Mouse (Mus musculus): ENCODE results near the gene Rab17.

Gene Rab17

GRCm38 (mm10) chr1:90995916-90996315 is 26.5 kb upstream of the Rab17 start:
- no peak for DNase-seq (ENCODE audit: low read depth)

- DNase-seq (ENCODE audit: low read depth), result no peak
These were observed 11.9 kb upstream of the Rab17 start for GRCm38 (mm10) chr1:90981346-90981745.

DNA sequence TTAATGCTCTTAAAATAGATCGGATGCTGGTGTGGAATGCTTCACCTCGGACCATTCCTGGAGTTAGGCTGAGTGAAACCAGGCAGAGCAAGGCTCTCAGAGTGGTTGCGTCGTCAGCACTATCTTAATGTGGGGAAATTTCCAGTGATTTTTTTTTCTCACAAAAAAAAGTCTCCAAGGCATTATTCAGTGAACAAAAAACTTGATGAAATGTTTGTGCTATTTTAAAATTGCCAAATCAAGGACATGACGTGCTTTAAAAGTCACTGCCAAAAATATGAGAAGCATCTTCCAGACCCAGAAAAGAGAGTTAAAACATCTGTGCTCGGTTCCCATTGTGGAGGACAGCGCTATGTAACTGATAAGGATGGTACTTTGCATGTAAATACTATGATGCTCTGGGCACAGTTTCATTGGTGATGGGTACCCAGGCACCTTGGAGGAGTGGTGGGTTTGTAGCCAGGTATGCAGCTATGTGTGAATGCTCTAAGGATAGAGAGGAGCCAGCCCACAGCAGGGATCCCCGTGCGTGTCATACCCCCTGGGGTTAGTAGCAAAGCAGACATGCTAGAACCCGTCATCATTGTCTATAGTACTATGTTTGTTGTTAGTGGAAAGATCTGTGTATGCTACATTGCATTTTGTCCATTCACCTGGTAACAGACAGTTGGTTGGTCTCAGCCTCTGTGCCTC is 11.3 kb upstream of the Rab17 start:
- DNase-seq (ENCODE audit: low read depth), result no peak

DNA sequence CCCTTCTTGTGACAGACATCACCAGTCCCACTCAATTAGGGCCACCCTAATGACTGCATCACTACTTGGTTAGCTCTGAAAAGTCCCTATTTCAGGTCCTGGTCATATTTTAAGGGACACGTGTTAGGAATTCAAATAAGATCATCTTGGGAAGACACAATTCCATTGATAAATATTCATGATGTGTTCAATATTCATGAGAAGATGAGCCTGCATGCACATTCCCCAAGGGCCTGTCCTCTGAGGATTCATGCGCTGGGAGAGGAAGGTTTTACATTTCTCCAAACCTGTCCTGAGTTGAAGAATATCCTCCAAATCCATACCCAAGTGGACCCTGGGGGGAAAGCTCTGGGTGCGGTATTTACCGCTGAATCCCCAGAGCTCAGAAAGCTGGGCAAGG is 6.5 kb upstream of the Rab17 start:
- DNase-seq (ENCODE audit: low read depth), result no peak

GRCm38 (mm10) chr1:90974906-90975649 is 5.6 kb upstream of the Rab17 start:
- DNase-seq (ENCODE audit: low read depth), result no peak

GRCm38 (mm10) chr1:90973574-90973911 is 4.1 kb upstream of the Rab17 start:
- no peak for DNase-seq (ENCODE audit: low read depth)

GRCm38 (mm10) chr1:90972911-90973573 is 3.6 kb upstream of the Rab17 start:
- DNase-seq (ENCODE audit: low read depth), result peak; percentile 80

DNA sequence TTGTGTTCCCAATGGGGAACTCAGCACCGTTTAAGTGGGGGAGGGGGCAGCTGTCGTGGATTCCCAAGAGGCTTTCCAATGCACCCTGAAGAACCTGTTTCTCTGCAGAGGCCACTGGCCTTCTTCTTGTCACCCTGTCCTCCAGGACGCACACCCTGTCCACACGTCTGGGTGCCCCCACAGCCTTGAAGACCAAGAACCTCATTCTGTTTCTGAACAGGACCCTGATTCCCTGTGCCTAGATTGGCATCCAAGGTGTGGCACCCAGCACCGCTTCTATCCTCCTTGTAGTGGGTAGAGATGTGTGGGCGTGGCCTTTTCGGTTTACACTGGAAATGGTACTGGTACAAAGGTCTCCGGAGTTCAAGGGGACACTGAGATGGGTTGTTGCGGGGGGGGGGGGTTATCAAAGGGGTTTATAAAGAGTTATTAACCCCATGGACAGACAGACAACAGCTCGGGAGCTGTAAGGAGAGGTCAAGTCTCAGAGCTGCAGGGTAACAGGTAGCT is 475 bp upstream of the Rab17 start:
- no peak for DNase-seq (ENCODE audit: low read depth)

GRCm38 (mm10) chr1:90968649-90969048 is 812 bp downstream of the Rab17 start:
- DNase-seq (ENCODE audit: low read depth), result no peak

DNA sequence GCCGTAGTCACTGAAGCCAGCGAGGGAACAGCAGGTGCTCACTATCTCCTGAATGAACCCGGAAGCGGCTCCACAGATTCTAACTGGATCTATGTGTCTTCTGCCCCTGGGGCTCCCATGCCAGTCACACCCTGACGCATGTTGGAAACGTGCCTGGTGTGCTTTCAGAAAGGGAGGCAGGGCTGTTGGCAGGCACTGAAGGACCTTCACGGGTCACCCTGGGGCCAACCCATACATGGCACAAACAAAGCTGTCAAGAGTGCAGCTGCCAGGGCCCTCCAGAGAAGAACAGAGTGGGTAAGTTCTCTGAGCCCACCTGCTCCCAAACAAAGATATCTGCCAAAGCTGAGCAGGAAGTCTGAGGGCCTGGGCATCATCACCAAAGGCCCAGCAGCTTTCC is 1.9 kb downstream of the Rab17 start:
- DNase-seq (ENCODE audit: low read depth), result no peak

GRCm38 (mm10) chr1:90962994-90963393 is 6.5 kb downstream of the Rab17 start:
- DNase-seq (ENCODE audit: low read depth), result no peak

DNA sequence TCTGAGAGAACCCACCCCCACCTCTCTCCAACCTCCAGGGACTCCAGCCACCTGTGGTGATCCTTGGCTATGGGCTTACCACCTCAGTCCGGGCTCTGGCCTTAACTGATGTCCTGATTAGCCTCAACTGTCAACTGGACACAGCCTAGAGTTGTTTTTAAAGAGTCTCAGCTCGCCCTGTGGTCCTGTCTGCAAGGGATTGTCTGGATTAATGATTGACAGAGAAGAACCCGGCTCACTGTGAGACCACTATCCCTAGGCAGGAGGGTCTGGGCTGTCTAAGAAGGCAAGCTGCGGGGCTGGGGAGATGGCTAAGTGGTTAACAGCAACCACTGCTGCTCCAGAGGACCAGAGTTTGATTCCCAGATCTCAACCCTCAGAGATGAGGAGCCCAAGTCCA is 6.9 kb downstream of the Rab17 start:
- no peak for DNase-seq (ENCODE audit: low read depth)

- peak; percentile 72 for DNase-seq (ENCODE audit: low read depth)
These were observed 13.0 kb downstream of the Rab17 start for GRCm38 (mm10) chr1:90956245-90957096.

DNA sequence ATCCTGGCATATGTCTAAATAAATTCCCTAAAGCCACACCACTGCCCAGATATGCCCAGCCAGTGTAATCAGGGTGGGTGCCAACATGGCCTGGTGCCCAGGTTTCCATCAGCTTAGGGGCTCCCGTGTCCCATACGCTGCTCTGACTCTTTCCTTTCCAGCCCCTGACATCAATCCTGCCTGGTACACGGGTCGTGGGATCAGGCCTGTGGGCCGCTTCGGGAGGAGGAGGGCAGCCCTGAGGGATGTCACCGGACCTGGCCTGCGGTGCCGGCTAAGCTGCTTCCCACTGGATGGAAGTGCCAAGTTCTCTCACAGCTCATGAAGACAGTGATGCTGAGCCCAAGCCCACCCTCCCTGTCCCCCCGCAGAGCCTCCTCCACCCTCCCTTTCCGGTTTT is 15.8 kb downstream of the Rab17 start:
- DNase-seq (ENCODE audit: low read depth), result no peak

DNA sequence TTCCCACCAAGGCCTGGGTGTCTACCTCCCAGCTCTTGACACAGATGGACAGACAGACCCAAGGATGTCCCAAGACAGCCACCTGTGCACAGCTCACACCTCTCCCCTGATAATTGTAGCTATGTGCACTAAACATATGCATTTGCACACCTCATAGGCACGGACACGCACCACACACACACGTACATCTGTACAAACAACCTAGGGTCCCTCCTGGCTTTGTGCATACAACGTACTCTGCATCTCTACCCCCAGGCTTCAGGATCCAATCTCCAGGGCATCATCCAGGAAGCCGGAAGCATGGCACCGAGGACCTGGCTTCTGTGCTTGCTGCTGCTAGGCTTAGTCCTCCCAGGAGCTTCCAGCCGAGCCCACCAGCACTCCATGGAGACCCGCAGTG is 16.7 kb downstream of the Rab17 start, which contains the start of gene Prlh:
Gene Prlh, plus strand, starts transcription at position 301 of the 400 bp plus-strand sequence.
- no peak for DNase-seq (ENCODE audit: low read depth)

- no peak for DNase-seq (ENCODE audit: low read depth)
These were observed 17.8 kb downstream of the Rab17 start for GRCm38 (mm10) chr1:90951670-90952069.

DNA sequence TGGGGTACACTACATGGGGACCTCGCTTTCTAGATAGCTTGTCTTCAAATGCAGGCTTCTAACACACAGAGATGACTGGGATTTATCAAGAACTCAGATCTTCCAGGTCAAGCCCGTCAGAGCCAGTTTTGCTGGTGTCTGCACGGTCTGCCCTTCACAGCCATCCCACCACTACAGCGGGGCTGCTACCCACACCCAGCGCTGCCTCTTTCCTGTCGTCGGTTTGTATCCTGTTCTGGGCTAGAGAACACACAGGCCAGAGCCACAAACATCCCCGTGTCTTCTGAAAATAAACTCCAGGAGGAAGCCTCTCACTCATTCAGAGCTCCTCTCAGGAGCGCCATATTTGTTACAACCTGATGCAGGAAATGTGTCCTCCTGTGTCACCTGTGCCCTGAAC is 20.2 kb downstream of the Rab17 start:
- peak; percentile 5 for DNase-seq (ENCODE audit: low read depth)

GRCm38 (mm10) chr1:90947252-90947651 is 22.2 kb downstream of the Rab17 start:
- no peak for DNase-seq (ENCODE audit: low read depth)

GRCm38 (mm10) chr1:90945171-90945570 is 24.3 kb downstream of the Rab17 start:
- peak; percentile 10 for DNase-seq (ENCODE audit: low read depth)

GRCm38 (mm10) chr1:90939980-90940379 is 29.5 kb downstream of the Rab17 start:
- DNase-seq (ENCODE audit: low read depth), result no peak

DNA sequence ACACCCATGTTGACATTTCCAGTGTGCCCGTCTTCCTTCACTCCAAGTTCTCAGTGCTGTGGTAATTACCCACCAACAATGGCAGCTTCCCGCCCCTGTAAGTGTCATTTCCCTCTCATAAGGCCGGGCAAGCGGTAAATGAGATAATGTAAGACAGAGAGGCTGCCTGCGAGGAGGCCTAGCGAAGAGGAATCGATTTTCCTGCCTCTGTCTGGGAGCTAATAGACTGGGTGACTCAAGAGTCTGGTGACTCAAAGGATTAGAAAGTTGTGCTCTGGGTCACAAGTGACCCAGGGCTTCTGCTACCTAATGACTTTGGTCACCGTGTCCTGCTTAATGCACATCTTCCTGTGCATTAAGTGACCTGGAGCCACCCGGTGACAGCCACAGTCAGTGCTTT is 32.5 kb downstream of the Rab17 start:
- DNase-seq (ENCODE audit: low read depth), result no peak

DNA sequence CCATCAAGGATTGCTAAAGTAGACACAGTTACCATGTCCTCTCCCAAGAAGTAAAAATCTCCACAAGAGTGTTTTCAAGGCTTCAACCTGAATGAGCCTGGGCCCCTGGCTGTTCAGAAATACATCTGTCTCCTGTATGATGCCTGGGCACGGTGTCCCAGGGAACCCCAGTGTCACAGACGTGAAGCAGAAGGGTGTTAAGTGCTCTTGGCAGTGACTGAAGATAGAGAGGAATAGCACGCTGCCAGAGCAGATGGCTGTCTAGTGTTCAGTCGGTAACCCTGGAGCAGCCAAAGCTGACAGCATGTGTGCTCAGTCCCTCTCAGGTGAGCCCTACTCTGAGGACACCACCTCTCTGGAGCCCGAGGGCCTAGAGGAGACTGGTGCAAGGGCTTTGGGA is 36.5 kb downstream of the Rab17 start:
- no peak for DNase-seq (ENCODE audit: low read depth)

Data from induced T-regulatory cell, adult 2 months (primary cell).